Mouse (Mus musculus): ENCODE measurements around the gene Dmrt1.

Gene Dmrt1

GRCm38 (mm10) chr19:25569778-25570177, 64.4 kb downstream of the Dmrt1 start:
- no peak for DNase-seq (ENCODE audit: low spot score)

DNA sequence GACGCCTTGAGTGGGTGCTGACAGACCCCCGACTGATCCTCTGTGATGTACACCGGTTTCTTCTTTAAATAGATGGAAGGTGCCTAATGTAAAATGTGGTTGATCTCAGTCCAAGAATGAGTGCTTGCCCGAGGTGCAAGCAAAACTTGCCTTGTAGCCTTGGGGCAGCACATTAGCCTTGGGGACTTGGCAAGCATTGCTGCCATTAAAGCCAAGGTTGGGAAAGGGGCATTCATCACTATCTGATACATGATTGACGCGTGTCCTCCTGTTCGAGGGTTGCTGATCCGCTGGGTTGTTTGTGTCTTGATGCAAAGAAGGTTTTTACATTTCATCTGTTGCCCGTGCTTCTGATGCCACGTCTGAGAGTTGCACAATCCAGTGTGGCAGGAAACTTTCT, 69.0 kb downstream of the Dmrt1 start:
- no peak for DNase-seq (ENCODE audit: low spot score)

GRCm38 (mm10) chr19:25574981-25575814, 69.8 kb downstream of the Dmrt1 start:
- DNase-seq (ENCODE audit: low spot score): no peak

- no peak for DNase-seq (ENCODE audit: low spot score)
Observed at GRCm38 (mm10) chr19:25578358-25578757, 72.9 kb downstream of the Dmrt1 start.

DNA sequence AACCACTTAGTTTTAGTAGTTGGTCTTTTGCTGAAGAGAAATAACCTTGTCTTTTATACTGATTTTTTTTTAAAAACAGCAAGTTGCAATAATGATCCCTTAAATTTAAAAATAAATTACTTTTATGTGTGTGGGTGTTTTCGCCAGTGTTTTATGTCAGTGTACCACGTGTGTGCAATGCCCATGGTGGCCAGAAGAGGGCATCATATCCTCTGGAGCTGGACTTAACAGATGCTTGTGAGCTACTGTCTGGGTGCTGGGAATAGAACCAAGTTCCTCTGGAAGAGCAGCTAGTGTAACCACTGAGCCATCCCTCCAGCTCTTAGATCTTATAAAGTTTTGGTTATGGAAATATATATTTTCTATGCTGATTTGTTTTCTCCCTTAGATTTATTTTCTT, 74.0 kb downstream of the Dmrt1 start:
- no peak for DNase-seq (ENCODE audit: low spot score)

DNA sequence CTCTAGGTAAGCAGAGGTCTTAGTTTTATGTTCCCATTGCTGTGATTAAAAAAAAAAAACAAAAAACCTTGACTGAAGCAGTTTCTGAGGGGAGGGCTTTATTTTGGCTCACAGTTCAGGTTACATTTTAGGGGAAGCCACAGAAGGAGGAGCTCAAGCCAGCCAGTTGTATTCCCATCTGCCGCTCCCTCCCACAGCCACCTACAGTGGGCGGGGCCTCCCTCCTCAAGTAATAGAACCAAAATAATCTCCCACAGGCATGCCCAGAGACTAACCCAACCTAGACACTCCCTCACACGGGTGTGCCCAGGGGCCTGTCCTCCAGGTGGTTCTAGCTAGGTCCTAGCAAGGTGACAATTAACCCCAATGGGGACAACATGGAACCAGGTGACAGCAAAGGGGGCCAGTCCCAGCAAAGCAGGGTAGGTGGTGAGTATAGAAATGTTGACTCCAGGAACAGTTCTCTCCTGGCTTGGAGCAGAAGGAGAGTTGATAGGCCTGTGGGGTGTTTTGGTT, 92.4 kb downstream of the Dmrt1 start:
- DNase-seq (ENCODE audit: low spot score): no peak

GRCm38 (mm10) chr19:25598626-25599025, 93.2 kb downstream of the Dmrt1 start:
- DNase-seq (ENCODE audit: low spot score): no peak

GRCm38 (mm10) chr19:25601966-25602365, 96.5 kb downstream of the Dmrt1 start:
- no peak for DNase-seq (ENCODE audit: low spot score)

DNA sequence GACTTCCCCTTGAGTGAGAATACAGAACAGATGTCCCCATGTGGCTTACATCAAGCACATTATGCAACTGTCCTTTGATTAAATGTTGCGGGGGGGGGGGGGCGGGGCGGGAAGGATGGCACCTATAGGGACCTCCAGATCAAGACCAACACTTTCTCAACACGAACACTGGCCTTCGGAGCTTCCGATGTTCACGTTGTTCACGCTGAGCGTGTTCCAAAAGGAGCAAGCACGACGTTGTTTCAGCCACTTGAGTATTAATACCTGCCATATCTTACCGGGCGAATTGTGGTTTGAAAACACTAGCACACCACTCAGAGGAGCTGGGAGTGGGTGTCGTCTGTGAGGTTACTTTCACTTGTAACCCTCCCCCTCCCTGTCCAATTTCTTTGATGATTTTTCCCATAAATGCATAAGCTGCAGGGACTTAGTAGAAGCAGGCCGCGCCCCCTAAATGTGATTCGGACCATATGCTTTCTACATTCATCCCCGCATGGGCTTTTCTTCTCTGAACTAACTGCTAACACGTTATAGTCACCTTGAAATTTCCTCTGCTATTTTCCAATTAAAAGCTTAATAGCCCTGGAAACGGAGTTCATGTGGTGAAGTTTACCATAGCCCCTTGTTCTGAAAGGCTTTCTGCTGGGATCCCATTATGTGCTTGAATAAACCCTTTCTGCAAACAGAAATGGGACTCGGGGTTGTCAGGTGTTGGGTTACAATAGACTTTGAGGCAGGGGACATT, 102.2 kb downstream of the Dmrt1 start:
- DNase-seq (ENCODE audit: low spot score): no peak

GRCm38 (mm10) chr19:25608206-25608580, 102.8 kb downstream of the Dmrt1 start:
- no peak for DNase-seq (ENCODE audit: low spot score)

GRCm38 (mm10) chr19:25608961-25609850, 103.8 kb downstream of the Dmrt1 start:
- DNase-seq (ENCODE audit: low spot score): no peak

DNA sequence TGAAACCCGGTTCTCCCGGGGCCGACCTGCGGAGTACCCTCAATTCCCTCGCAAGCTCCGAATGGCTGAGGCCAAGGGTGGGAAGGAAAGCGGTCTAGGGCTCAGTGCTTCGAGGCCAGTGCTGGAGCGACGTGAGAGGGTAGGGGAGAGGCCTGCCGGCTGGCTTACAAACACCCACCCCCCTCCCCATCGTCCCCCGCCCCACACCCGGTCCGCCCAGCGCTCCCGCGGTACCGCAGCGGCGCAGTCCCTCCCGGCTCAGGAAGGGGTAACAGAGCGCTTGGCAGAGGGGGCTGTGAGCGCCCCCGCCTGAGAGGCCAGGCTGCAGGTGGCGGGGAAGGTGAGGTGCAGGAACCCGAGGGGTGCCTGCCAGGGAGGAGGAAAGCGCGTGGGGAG, 104.6 kb downstream of the Dmrt1 start, which contains the start of gene Dmrt3:
Gene Dmrt3 (plus strand): TSS at position 287 of the 396 bp plus-strand sequence.
- DNase-seq (ENCODE audit: low spot score): no peak

DNA sequence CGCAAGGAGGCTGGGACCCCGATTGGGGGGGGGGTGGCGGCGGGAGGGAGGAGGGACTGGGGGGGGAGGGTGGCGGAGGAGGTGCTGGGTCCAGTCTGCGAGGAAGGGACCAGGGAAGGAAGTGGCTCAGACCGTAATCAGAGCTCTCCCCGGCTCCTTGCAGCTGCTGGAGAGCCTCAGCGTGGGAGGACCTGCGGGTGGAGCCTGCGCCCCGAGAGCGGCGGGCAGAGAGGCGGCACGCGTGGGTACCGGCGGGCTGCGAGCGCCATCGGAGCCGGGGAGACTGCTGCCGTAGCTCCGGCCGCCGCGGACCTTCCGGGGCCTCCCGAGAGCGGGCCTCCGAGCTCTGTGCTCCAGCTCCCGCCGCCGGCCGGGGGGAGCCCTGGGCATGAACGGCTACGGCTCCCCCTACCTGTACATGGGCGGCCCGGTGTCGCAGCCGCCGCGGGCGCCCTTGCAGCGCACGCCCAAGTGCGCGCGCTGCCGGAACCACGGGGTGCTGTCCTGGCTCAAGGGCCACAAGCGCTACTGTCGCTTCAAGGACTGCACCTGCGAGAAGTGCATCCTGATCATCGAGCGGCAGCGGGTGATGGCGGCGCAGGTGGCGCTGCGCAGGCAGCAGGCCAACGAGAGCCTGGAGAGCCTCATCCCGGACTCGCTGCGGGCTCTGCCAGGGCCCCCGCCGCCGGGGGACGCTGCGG, 105.1 kb downstream of the Dmrt1 start:
- DNase-seq (ENCODE audit: low spot score): no peak

GRCm38 (mm10) chr19:25611116-25611515, 105.7 kb downstream of the Dmrt1 start:
- DNase-seq (ENCODE audit: low spot score): no peak

DNA sequence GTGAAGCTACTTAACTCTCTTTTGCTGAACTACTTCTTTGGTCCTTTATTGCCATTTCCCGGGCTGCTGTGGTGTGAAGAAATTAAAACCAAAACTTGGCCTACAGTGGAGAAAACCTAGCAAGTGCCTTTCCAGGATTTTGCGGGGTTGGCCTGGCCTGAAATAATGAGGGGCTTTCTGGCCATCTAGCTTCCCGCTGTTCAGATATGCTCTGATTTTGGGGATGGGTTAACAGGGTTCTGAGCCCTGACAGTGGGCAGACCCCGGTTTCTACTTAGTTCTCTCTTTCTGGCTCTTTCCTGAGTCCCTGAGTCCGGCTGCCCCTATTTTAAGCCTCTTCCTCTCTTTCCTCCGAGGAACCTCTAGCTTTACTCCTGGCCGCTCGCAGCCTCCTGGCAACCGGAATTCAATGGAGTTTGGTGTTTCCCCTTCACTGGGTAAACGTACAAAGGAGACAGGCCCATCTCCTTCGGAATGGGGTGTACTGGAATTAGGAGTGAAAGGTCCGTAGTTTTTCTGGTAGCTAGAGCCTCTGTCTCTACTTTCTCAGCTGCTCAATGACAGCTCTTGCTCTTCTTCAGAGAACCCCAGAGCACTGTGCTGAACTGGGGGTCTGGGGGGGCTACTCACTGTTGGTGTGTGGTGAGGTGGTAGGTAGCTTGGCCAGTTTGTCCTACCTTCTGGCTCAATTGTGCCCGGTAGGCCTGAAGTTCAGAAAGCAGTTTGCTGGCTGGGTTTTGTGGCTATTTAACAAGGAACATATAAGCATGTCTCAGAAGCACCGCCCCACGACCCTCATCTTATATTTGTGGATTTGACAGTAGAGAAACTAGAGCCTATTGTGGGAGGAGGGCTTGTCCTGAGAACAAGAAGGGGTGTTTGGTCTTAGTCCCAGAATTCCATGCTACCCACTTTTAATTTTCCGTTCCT, 106.7 kb downstream of the Dmrt1 start:
- DNase-seq (ENCODE audit: low spot score): no peak

- no peak for DNase-seq (ENCODE audit: low spot score)
Observed at GRCm38 (mm10) chr19:25612806-25613295, 107.4 kb downstream of the Dmrt1 start.

GRCm38 (mm10) chr19:25613476-25614300, 108.3 kb downstream of the Dmrt1 start:
- DNase-seq (ENCODE audit: low spot score): no peak

GRCm38 (mm10) chr19:25615889-25616288, 110.5 kb downstream of the Dmrt1 start:
- no peak for DNase-seq (ENCODE audit: low spot score)
